Mouse (Mus musculus): ENCODE data around the gene Nup93. TPM values are rescaled to one million over a fixed set of nuclear protein-coding genes. Genes with fewer than 3 reads are reported as not detected.

The Nup93 gene
- polyA plus RNA-seq, 1 experiment from 2014 or later: 39.4 TPM

DNA sequence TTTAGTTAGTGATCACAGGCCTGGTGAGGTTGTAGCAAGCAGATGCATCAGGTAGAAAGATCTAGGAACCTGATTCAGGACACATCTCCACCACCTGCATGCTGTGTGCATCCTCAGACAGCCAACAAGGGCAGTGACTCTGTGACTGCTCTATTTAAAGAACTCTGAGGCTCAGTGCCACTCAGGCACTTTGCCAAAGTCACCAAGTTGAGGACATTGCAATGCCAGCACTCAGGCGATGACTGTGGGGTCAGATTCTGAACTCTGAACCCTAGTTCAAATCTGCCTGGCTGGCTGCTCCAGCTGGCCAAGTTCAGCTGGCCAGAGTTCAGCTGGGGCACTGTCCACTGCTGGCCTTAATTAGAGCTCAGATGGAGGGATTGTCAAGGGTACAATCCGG, 149.5 kb downstream of the Nup93 start:
- H3K9ac ChIP-seq: no peak overlapping the region
- H3K27ac ChIP-seq (replicated peaks): peak overlapping the region; percentile 67

GRCm38 (mm10) chr8:94364686-94365312, 150.4 kb downstream of the Nup93 start:
- no peaks in the 10 kb centered on the region for H3K27me3 ChIP-seq
- no peak for ATAC-seq (ENCODE audit: insufficient read depth)
- no peak overlapping the region for H3K4me3 ChIP-seq (replicated peaks)
- peak overlapping the region; percentile 67; the same call in 1 of the 2 replicates for H3K27ac ChIP-seq (replicated peaks)
- no peak overlapping the region for H3K4me2 ChIP-seq
- 56% methylated on average over 6 of the region's 6 CpGs for WGBS (ENCODE audit: insufficient replicate concordance)
- no peak overlapping the region for H3K9ac ChIP-seq
- peaks cover 40% of the 10 kb centered on the region for H3K4me1 ChIP-seq (replicated peaks)
- no peaks in the 10 kb centered on the region for H3K9me3 ChIP-seq (replicated peaks)
- no peaks in the 10 kb centered on the region for H3K36me3 ChIP-seq (replicated peaks)

More for the DNA sequence above, 149.5 kb downstream of the Nup93 start:
- Histone ChIP-seq H3K27me3 (no peaks in the 10 kb centered on the region), H3K36me3 (replicated peaks) (no peaks in the 10 kb centered on the region), H3K4me2 (no peak overlapping the region; the same call in 1 of the 2 replicates), H3K4me1 (replicated peaks) (peaks cover 38% of the 10 kb centered on the region), H3K9me3 (replicated peaks) (no peaks in the 10 kb centered on the region), H3K4me3 (replicated peaks) (no peak overlapping the region)
- WGBS (ENCODE audit: insufficient replicate concordance): 63% methylated on average over 2 of the region's 2 CpGs
- ATAC-seq (ENCODE audit: insufficient read depth): peak; percentile 67

- peak; percentile 49 for ATAC-seq (ENCODE audit: insufficient read depth)
- Histone ChIP-seq H3K27ac (replicated peaks) (peak overlapping the region; percentile 51; the same call in 1 of the 2 replicates), H3K4me3 (replicated peaks) (no peak overlapping the region), H3K4me2 (no peak overlapping the region), H3K9ac (no peak overlapping the region), H3K27me3 (no peaks in the 10 kb centered on the region), H3K36me3 (replicated peaks) (no peaks in the 10 kb centered on the region), H3K4me1 (replicated peaks) (peaks cover 41% of the 10 kb centered on the region), H3K9me3 (replicated peaks) (no peaks in the 10 kb centered on the region)
- WGBS (ENCODE audit: insufficient replicate concordance): 32% methylated on average over 9 of the region's 9 CpGs
Observed at GRCm38 (mm10) chr8:94365410-94365981, 151.1 kb downstream of the Nup93 start.

MicroRNAs within 50 kb of the gene (microRNA counts, 519-probe panel; counts per million panel counts)
- 2,459 counts per million, percentile 43 among the panel's probes with 10 or more counts for microRNA mmu-miR-138

Small RNA genes within 50 kb of the gene (microRNA-seq; reads per million reads assigned to microRNA genes)
- gene Mir138-2: 42.1 reads per million, percentile 44 among the genes with 10 or more reads in this experiment

Other genes starting within 250 kb of the Nup93 start
- 52.2 and 59.4 TPM in 2 replicates for gene Amfr, start 201.7 kb upstream of the Nup93 start, polyA plus RNA-seq (2015; fragmentation: Nextera tagmentation; extraction: Ambion mirVana)
- 70.5 and 74.4 TPM in 2 replicates for gene Nudt21, start 177.5 kb upstream of the Nup93 start, polyA plus RNA-seq (2015; fragmentation: Nextera tagmentation; extraction: Ambion mirVana)
- gene Ogfod1, start 177.4 kb upstream of the Nup93 start, polyA plus RNA-seq (2015; fragmentation: Nextera tagmentation; extraction: Ambion mirVana): 4.2 and 4.9 TPM in 2 replicates
- 2.6 and 3.4 TPM in 2 replicates for gene Bbs2, start 115.6 kb upstream of the Nup93 start, polyA plus RNA-seq (2015; fragmentation: Nextera tagmentation; extraction: Ambion mirVana)
- 0.81 and 1.2 TPM in 2 replicates for gene Mt4, start 77.4 kb upstream of the Nup93 start, polyA plus RNA-seq (2015; fragmentation: Nextera tagmentation; extraction: Ambion mirVana)
- gene Mt3, start 62.0 kb upstream of the Nup93 start, polyA plus RNA-seq (2015; fragmentation: Nextera tagmentation; extraction: Ambion mirVana): 0.24 TPM in 1 of 2 replicates, not detected in the other
- 1,256 and 1,483 TPM in 2 replicates for gene Mt2, start 41.9 kb upstream of the Nup93 start, polyA plus RNA-seq (2015; fragmentation: Nextera tagmentation; extraction: Ambion mirVana)
- 5,156 and 5,724 TPM in 2 replicates for gene Mt1, start 35.5 kb upstream of the Nup93 start, polyA plus RNA-seq (2015; fragmentation: Nextera tagmentation; extraction: Ambion mirVana)
- gene Slc12a3, start 114.6 kb downstream of the Nup93 start, polyA plus RNA-seq (2015; fragmentation: Nextera tagmentation; extraction: Ambion mirVana): 0.15 and 0.37 TPM in 2 replicates
- 139 and 161 TPM in 2 replicates for gene Herpud1, start 171.9 kb downstream of the Nup93 start, polyA plus RNA-seq (2015; fragmentation: Nextera tagmentation; extraction: Ambion mirVana)
- 0.35 and 0.62 TPM in 2 replicates for gene Nlrc5, start 219.8 kb downstream of the Nup93 start, polyA plus RNA-seq (2015; fragmentation: Nextera tagmentation; extraction: Ambion mirVana)